Mouse (Mus musculus): ENCODE data around the gene Fam173a. TPM values are rescaled to one million over a fixed set of nuclear protein-coding genes. Genes with fewer than 3 reads are reported as not detected.

Fam173a gene
- polyA plus RNA-seq, 1 experiment from 2014 or later: 92.6 TPM

DNA sequence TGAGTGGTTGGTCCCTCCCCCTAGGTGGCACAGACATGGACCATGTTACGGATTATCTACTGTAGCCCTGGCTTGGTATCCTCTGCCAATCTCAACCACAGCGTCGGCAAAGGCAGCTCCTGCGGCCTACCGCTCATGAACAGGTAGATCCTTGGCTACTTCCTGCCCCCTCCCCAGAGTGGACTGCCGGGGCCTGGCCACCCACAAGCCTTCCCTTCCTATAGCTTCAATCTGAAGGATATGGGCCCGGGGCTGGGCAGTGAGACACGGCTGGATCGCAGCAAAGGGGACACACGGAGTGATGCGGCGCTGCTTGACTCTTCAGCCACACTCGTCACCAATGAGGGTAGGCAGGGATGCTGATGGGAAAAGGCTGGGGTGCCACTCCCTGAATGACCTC lies 34.3 kb upstream of the Fam173a start:
- H3K4me1 ChIP-seq: peaks cover 79% of the 10 kb centered on the region
- no peak overlapping the region for H3K9ac ChIP-seq
- H3K36me3 ChIP-seq (replicated peaks): 0 out of 2 replicates have a peak, but pooled peaks cover 31% of the 10 kb centered on the region

DNA sequence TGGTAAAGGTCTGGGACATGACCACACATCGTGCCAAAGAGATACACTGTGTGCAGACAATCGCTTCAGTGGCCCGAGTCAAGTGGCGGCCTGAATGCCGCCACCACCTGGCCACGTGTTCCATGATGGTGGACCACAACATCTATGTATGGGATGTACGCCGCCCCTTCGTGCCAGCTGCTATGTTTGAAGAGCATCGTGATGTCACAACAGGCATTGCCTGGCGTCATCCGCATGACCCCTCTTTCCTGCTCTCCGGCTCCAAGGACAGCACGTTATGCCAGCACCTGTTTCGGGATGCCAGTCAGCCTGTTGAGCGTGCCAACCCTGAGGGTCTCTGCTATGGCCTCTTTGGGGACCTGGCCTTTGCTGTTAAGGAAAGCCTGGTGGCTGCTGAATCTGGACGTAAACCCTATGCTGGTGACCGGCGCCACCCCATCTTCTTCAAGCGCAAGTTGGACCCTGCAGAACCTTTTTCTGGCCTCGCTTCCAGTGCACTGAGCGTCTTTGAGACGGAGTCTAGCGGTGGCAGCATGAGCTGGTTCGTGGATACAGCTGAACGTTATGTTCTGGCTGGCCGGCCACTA lies 33.4 kb upstream of the Fam173a start:
- WGBS: 93% methylated on average over 27 of the region's 27 CpGs
- 0 out of 2 replicates have a peak, but pooled peaks cover 27% of the 10 kb centered on the region for H3K36me3 ChIP-seq (replicated peaks)
- H3K4me3 ChIP-seq: no peak overlapping the region
- ATAC-seq (replicated peaks): no peak
- H3K27ac ChIP-seq: no peak overlapping the region
- H3K4me2 ChIP-seq: no peak overlapping the region
- H3K4me1 ChIP-seq: peaks cover 70% of the 10 kb centered on the region
- H3K9ac ChIP-seq: no peak overlapping the region
- H3K9me3 ChIP-seq: no peaks in the 10 kb centered on the region
- no peaks in the 10 kb centered on the region for H3K27me3 ChIP-seq (replicated peaks)

More for the DNA sequence above, 34.3 kb upstream of the Fam173a start:
- Histone ChIP-seq H3K27me3 (replicated peaks) (no peaks in the 10 kb centered on the region), H3K27ac (no peak overlapping the region), H3K4me3 (no peak overlapping the region), H3K4me2 (no peak overlapping the region), H3K9me3 (no peaks in the 10 kb centered on the region)
- 93% methylated on average over 13 of the region's 13 CpGs for WGBS
- ATAC-seq (replicated peaks): no peak

DNA sequence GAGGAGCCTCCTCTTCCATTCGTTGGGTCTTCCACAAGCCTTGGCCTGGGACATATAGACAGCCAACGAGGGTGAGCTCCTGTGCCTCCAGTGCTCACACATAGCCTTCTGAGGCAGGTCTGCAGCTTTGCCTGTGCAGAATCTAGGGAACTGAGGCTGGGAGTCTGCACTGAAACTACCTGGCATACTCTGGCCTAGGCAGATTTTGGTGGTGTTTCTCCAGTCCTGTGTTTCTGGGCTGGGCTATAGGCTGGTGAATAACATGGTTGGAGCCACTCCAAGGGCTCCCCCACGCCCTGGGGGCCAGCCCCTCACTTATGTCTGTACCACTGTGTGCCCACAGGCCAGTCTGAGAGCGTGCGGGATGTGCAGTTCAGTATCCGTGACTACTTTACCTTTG lies 32.6 kb upstream of the Fam173a start:
- no peaks in the 10 kb centered on the region for H3K9me3 ChIP-seq
- H3K4me3 ChIP-seq: no peak overlapping the region
- H3K4me2 ChIP-seq: peak overlapping the region; percentile 98
- no peak overlapping the region for H3K27ac ChIP-seq
- H3K36me3 ChIP-seq (replicated peaks): 0 out of 2 replicates have a peak, but pooled peaks cover 19% of the 10 kb centered on the region
- H3K4me1 ChIP-seq: peaks cover 62% of the 10 kb centered on the region
- 92% methylated on average over 6 of the region's 6 CpGs for WGBS
- ATAC-seq (replicated peaks): no peak
- no peak overlapping the region for H3K9ac ChIP-seq
- no peaks in the 10 kb centered on the region for H3K27me3 ChIP-seq (replicated peaks)

DNA sequence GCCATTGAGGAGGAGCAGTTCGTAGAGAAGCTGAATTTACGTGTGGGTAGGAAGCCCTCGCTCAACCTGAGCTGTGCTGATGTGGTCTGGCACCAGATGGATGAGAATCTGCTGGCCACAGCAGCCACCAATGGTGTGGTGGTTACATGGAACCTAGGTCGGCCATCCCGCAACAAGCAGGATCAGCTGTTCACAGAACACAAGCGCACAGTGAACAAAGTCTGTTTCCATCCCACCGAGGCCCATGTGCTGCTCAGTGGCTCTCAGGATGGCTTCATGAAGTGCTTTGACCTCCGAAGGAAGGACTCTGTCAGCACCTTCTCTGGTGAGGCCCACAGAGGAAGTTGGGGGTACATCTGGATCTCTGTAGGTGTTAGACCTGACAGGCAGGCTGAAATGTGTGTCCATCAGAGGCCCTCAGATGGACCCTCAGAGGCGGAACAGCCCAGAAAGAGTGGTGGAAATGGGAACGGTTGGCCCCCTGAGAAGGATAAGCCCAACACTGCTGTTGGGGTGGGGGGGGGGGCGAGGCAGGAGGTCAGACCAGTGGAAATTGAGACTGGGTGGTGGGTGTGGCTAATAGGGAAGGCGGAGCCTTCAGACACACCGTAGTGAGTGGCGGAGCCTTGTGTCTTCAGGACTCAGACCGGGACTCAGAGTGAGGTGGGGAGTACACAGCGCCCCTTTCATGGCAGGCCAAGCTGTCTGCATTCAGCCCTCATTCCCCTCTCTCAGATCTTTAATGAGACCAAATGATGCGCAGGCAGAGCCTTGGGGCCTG lies 31.9 kb upstream of the Fam173a start:
- H3K9me3 ChIP-seq: no peaks in the 10 kb centered on the region
- peak overlapping the region; percentile 74 for H3K4me3 ChIP-seq
- WGBS: 78% methylated on average over 16 of the region's 17 CpGs
- peak overlapping the region; percentile 74 for H3K9ac ChIP-seq
- no peak overlapping the region for H3K27ac ChIP-seq
- H3K27me3 ChIP-seq (replicated peaks): no peaks in the 10 kb centered on the region
- H3K4me1 ChIP-seq: peaks cover 55% of the 10 kb centered on the region
- peaks cover 12% of the 10 kb centered on the region; the same call in 1 of the 2 replicates for H3K36me3 ChIP-seq (replicated peaks)
- peak overlapping the region; percentile 98 for H3K4me2 ChIP-seq
- no peak for ATAC-seq (replicated peaks)

GRCm38 (mm10) chr17:25823452-25823851 lies 30.8 kb upstream of the Fam173a start, which contains the start of gene Wdr24:
Gene Wdr24 (plus strand): TSS chr17:25823627.
- Histone ChIP-seq H3K36me3 (replicated peaks) (peaks cover 16% of the 10 kb centered on the region), H3K9me3 (no peaks in the 10 kb centered on the region), H3K4me1 (peaks cover 49% of the 10 kb centered on the region), H3K9ac (peak within 1 kb of the TSS; percentile 74), H3K4me2 (peak within 1 kb of the TSS; percentile 98), H3K4me3 (peak within 1 kb of the TSS; percentile 74), H3K27me3 (replicated peaks) (peaks cover 2% of the 10 kb centered on the region; the same call in 1 of the 2 replicates), H3K27ac (peak within 1 kb of the TSS; percentile 76)
- WGBS: under 1% methylated on average over 18 of the region's 18 CpGs
- ATAC-seq (replicated peaks): peak; percentile 74

GRCm38 (mm10) chr17:25818851-25819780 lies 26.4 kb upstream of the Fam173a start:
- H3K4me2 ChIP-seq: no peak overlapping the region
- no peak overlapping the region for H3K4me3 ChIP-seq
- peaks cover 16% of the 10 kb centered on the region for H3K36me3 ChIP-seq (replicated peaks)
- H3K9me3 ChIP-seq: no peaks in the 10 kb centered on the region
- H3K4me1 ChIP-seq: peaks cover 6% of the 10 kb centered on the region
- no peak overlapping the region for H3K27ac ChIP-seq
- ATAC-seq (replicated peaks): no peak
- WGBS: 10% methylated on average over 46 of the region's 46 CpGs
- H3K27me3 ChIP-seq (replicated peaks): peaks cover 12% of the 10 kb centered on the region
- H3K9ac ChIP-seq: no peak overlapping the region

GRCm38 (mm10) chr17:25817662-25818061 lies 25.0 kb upstream of the Fam173a start:
- Histone ChIP-seq H3K4me1 (peaks cover 9% of the 10 kb centered on the region), H3K4me2 (no peak overlapping the region), H3K27ac (no peak overlapping the region), H3K36me3 (replicated peaks) (peaks cover 16% of the 10 kb centered on the region), H3K27me3 (replicated peaks) (peaks cover 12% of the 10 kb centered on the region), H3K9me3 (no peaks in the 10 kb centered on the region), H3K4me3 (no peak overlapping the region), H3K9ac (no peak overlapping the region)
- no peak for ATAC-seq (replicated peaks)
- WGBS: 86% methylated on average over 11 of the region's 11 CpGs

DNA sequence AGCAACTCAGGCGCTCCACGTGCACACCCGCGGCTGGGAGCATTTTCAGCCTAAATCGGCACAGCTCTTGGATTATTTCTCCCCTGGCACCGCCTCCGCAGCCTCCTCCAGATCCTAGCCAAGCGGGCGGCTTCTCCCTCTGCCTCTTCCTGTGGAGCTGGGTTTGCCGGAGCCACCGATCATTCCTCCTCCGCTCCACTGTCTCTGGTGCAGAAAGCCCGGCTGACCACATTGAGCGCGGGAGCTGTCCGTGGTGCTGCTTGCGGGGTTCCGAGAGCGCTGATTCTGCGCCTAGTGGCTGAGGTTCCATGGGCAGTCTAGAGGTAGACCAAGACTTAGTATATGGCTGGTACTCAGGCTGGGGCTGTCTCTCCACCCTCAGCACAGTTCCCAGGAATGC lies 20.8 kb upstream of the Fam173a start:
- Histone ChIP-seq H3K9me3 (no peaks in the 10 kb centered on the region), H3K27ac (no peak overlapping the region), H3K4me1 (peaks cover 38% of the 10 kb centered on the region), H3K27me3 (replicated peaks) (peaks cover 10% of the 10 kb centered on the region), H3K9ac (peak overlapping the region; percentile 23), H3K4me2 (peak overlapping the region; percentile 30), H3K4me3 (no peak overlapping the region), H3K36me3 (replicated peaks) (peaks cover 12% of the 10 kb centered on the region)
- 1% methylated on average over 20 of the region's 20 CpGs for WGBS
- ATAC-seq (replicated peaks): no peak

DNA sequence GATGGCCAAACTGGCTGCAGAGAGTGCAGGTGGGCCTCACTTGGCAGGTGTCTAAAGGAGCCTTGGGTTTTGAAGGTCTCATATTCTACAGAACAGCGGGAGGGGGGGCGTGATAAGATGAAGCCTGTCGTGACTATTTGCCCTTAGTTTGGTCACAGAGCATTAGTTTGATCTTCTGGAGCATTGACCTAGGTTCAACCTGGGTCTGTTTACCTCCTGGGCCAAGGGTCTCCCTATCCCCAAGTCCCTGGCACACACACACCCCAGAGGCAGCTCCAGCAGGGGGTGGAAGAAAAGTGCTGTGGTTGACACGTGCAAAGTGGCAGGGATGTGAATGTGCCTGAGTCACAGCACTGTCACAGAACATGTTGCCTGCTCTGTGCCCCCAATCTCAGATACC lies 18.2 kb upstream of the Fam173a start:
- H3K4me3 ChIP-seq: peak overlapping the region; percentile 79; the same call in 1 of the 2 replicates
- no peaks in the 10 kb centered on the region for H3K27me3 ChIP-seq (replicated peaks)
- H3K4me2 ChIP-seq: peak overlapping the region; percentile 97
- H3K36me3 ChIP-seq (replicated peaks): no peaks in the 10 kb centered on the region
- 81% methylated on average over 4 of the region's 4 CpGs for WGBS
- H3K9me3 ChIP-seq: no peaks in the 10 kb centered on the region
- peaks cover 46% of the 10 kb centered on the region for H3K4me1 ChIP-seq
- H3K27ac ChIP-seq: no peak overlapping the region
- peak overlapping the region; percentile 98; the same call in 1 of the 2 replicates for H3K9ac ChIP-seq
- no peak for ATAC-seq (replicated peaks)

GRCm38 (mm10) chr17:25809606-25810340 lies 17.1 kb upstream of the Fam173a start:
- Histone ChIP-seq H3K4me2 (peak overlapping the region; percentile 97), H3K4me1 (peaks cover 46% of the 10 kb centered on the region), H3K4me3 (peak overlapping the region; percentile 79), H3K9ac (peak overlapping the region; percentile 98), H3K9me3 (no peaks in the 10 kb centered on the region), H3K27me3 (replicated peaks) (no peaks in the 10 kb centered on the region), H3K27ac (peak overlapping the region; percentile 99), H3K36me3 (replicated peaks) (no peaks in the 10 kb centered on the region)
- 6% methylated on average over 25 of the region's 25 CpGs for WGBS
- ATAC-seq (replicated peaks): peak; percentile 58

DNA sequence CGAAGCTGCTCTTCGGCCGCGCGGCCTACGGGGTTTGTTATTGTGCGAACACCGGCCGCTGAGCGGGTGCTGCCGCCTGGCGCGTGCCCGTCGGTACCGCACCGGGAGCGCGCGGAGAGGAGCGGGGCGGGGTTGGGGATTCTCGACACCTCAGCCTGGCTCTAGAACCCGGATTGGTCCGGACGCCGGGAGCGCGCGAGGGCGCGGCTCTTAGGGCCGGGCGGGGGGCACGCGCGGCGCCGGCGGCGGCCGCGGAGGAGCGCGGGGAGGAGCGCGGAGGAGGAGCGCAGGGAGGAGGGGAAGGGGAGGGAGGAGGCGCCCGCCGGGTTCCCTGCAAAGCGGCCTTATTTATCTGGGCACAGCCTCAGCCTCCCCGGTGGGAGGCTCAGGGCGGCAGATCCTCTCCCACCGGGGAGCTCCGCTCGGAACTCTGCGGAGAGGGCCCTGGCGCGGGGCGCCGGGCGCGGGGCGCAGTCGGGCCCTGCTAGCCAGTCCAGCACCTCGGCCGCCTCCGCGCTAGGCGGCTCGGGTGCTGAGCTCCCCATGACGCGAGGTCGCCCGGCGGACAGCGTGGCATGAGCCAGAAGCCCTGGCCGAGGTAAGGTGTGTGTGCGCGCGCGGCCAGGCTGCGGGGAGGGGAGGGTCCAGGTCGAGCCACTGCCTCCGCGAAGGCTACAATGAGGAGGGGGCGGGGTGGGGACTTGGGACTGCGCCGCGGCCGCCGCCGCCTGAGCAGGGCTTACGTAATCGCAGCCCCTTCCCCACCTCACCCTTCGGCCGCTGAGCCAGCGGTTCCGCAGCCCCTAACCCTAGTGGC lies 16.3 kb upstream of the Fam173a start, which contains the start of gene Fbxl16:
Fbxl16 (plus strand) TSS at position 297 of the 817 bp plus-strand sequence.
- under 1% methylated on average over 86 of the region's 100 CpGs for WGBS
- peak; percentile 86 for ATAC-seq (replicated peaks)
- peaks cover 48% of the 10 kb centered on the region for H3K4me1 ChIP-seq

More for the DNA sequence above, 16.3 kb upstream of the Fam173a start, which contains the start of gene Fbxl16:
- no peaks in the 10 kb centered on the region for H3K27me3 ChIP-seq (replicated peaks)
- peak within 1 kb of the TSS; percentile 97 for H3K4me2 ChIP-seq
- no peaks in the 10 kb centered on the region for H3K9me3 ChIP-seq
- H3K36me3 ChIP-seq (replicated peaks): no peaks in the 10 kb centered on the region
- peak within 1 kb of the TSS; percentile 99 for H3K27ac ChIP-seq
- peak within 1 kb of the TSS; percentile 98 for H3K9ac ChIP-seq
- H3K4me3 ChIP-seq: peak within 1 kb of the TSS; percentile 79
